Mouse (Mus musculus) embryonic facial prominence, embryonic 12.5 days (tissue): ENCODE results near the gene Ntn4. TPM values are rescaled to one million over a fixed set of nuclear protein-coding genes. Genes with fewer than 3 reads are reported as not detected.

Source experiments
- ATAC-seq: fragments of 200-750 bp; cut with Nextera tagmentation; 2 replicates; pipeline ENCODE4 v1.8.0; 2017; ENCODE audit not compliant: insufficient number of reproducible peaks, insufficient read depth, low FRiP score, low TSS enrichment
- H3K27ac ChIP-seq: fragments of 300-500 bp; sonication (generic); 2 replicates; pipeline ENCODE4 v1.5.1; 2016; ENCODE audit warnings: mild to moderate bottlenecking
- H3K27me3 ChIP-seq: fragments of 300-500 bp; sonication (generic); 2 replicates; pipeline ENCODE4 v1.6.1; 2016; ENCODE audit warnings: mild to moderate bottlenecking, moderate library complexity
- H3K36me3 ChIP-seq: fragments of 300-500 bp; sonication (generic); 2 replicates; pipeline ENCODE4 v1.6.1; 2016; ENCODE audit warnings: mild to moderate bottlenecking
- H3K4me1 ChIP-seq: fragments of 300-500 bp; sonication (generic); 2 replicates; pipeline ENCODE4 v1.6.1; 2016
- H3K4me2 ChIP-seq: fragments of 300-500 bp; sonication (generic); replicated peaks from 2 replicates; pipeline ENCODE4 v1.6.1; 2016; ENCODE audit warnings: mild to moderate bottlenecking, moderate library complexity
- H3K4me3 ChIP-seq: fragments of 300-500 bp; sonication (generic); 2 replicates; pipeline ENCODE4 v1.5.1; 2016; ENCODE audit warnings: mild to moderate bottlenecking
- H3K9ac ChIP-seq: fragments of 300-500 bp; sonication (generic); 2 replicates; pipeline ENCODE4 v1.6.1; 2016; ENCODE audit warnings: mild to moderate bottlenecking, moderate library complexity
- H3K9me3 ChIP-seq: fragments of 300-500 bp; sonication (generic); 2 replicates; pipeline ENCODE4 v1.6.1; 2016; ENCODE audit warnings: mild to moderate bottlenecking, moderate library complexity
- WGBS: fragments of 180-500 bp; shearing (Covaris S2); methylation state at CpG from one replicate; pipeline ENCODE4 v1.1.7; 2016; 5-methylcytosine and 5-hydroxymethylcytosine counted together
- polyA plus RNA-seq: library from polyadenylated mRNA; unstranded; fragments of >200 nt; fragmentation: Nextera tagmentation; extraction: Ambion mirVana; gene quantifications from 2 replicates; pipeline ENCODE4 v1.2.1, GENCODE M21; 2016

The Ntn4 gene
- polyA plus RNA-seq, 1 experiment from 2014 or later: 1.5 TPM

DNA sequence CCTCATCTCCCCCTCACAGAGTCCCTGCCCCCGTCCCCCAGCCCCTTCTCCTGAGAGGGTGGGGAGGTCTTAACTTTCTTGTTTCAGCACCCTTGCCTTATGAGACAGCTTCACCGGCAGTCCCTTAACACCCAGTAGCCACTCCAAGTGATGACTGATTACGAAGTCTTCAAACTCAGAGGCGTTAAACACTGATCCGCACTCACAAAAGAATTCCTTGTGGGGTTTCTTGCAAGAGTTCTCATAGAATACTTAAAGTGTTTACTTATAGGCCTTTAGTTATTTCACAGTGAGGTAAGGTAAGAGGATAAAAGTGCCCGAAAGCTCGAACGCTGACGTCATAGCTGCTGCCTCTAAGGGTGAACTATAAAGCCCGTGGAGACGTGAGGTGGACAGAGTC lies 50.9 kb downstream of the Ntn4 start:
- 65% methylated on average over 11 of the region's 11 CpGs for whole genome bisulfite sequencing
- H3K27ac ChIP-seq: no peak overlapping the region
- no peak for ATAC-seq

DNA sequence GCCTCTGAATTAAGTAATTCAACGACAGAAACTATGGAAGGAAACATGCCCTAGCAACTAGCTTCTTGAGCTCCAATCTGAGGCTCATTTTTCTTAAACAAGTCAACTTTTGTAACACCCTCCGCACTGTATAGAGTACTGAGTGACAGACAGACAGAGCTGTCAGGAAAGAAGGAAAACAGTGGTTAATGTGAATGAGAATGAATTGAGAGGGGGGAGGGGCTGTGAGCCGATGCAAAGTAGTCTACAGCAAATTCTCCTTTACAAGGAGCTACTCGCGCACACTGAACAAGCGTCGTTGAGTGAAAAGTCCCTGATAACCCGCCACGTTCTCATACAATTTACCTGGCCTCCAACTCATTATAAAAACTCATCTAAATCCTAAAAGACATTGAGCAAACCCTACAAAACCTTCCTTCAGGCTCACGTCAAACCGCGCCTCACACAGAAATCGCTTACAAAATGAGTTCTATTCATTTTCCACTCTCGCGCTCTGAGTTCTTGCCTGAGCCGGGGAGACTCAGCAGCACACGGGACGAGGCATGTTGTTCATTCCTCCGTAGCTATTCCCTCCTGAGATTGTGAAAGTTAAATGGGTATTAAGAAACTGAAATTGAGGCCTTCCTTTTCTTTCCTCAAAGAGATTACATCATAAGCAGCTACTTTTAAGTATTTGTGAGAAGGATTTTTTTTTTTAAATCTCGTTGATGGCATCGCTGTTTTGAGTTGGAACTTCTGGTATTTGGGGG lies 54.7 kb downstream of the Ntn4 start:
- 55% methylated on average over 21 of the region's 21 CpGs for WGBS
- no peaks in the 10 kb centered on the region for H3K36me3 ChIP-seq
- H3K27ac ChIP-seq: no peak overlapping the region
- H3K4me2 ChIP-seq: peak overlapping the region; percentile 10; the same call in 1 of the 2 replicates
- no peak overlapping the region for H3K9ac ChIP-seq
- H3K27me3 ChIP-seq: no peaks in the 10 kb centered on the region
- no peak for ATAC-seq
- no peak overlapping the region for H3K4me3 ChIP-seq
- no peaks in the 10 kb centered on the region for H3K9me3 ChIP-seq
- no peaks in the 10 kb centered on the region for H3K4me1 ChIP-seq

More for the DNA sequence above, 50.9 kb downstream of the Ntn4 start:
- Histone ChIP-seq H3K9me3 (no peaks in the 10 kb centered on the region), H3K27me3 (no peaks in the 10 kb centered on the region), H3K4me1 (no peaks in the 10 kb centered on the region), H3K4me2 (no peak overlapping the region), H3K36me3 (no peaks in the 10 kb centered on the region), H3K4me3 (no peak overlapping the region), H3K9ac (no peak overlapping the region)

DNA sequence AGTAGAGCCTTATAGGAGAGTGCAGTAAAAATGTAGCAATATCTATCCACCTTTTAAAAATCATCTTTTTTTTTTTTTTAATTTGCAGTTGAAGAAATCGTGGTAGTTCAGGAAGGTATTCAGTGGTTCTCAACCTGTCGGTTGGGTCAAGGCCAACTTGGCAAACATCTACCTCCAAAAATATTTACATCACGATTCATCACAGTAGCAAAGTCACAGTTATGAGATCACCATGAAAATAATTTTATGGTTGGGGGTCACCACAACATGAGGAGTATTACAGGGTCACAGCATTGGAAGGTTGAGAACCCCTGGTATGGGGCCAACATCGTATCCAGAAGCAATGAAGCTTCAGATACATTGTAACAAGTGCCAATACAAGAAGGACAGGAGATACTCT lies 55.5 kb downstream of the Ntn4 start:
- H3K4me2 ChIP-seq: no peak overlapping the region
- no peaks in the 10 kb centered on the region for H3K9me3 ChIP-seq
- 94% methylated on average over 4 of the region's 4 CpGs for WGBS
- no peak overlapping the region for H3K27ac ChIP-seq
- no peaks in the 10 kb centered on the region for H3K27me3 ChIP-seq
- no peak overlapping the region for H3K9ac ChIP-seq
- no peaks in the 10 kb centered on the region for H3K36me3 ChIP-seq
- H3K4me1 ChIP-seq: no peaks in the 10 kb centered on the region
- H3K4me3 ChIP-seq: no peak overlapping the region
- ATAC-seq: no peak

DNA sequence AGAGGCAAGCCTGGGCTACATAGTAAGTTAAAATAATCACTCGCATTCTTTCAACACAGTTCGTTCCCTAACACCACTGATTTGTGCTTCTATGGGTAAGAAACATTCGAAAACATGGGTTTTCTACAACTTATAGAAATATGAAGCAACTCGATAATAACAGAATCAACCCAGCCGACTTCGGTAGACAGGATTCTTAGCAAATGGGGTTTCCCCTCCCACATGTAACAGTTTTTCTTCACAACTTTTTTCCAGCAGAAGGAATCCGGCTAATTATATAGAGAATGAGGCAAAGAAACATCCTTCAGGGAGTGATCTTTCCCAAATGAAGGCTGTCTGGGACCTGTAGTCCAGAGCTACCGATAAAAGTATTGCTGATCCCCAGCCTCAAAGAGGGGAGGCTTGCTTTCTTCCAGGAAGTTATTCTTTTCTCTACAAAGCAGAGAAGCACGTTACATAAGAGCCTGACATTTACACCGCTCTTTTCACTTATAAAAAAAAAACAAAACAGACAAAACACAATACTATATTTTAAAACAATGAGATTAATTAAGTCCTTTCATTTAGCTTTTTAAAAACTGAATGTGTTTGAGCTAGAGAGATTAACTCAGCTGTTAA lies 57.5 kb downstream of the Ntn4 start:
- H3K4me3 ChIP-seq: no peak overlapping the region
- no peaks in the 10 kb centered on the region for H3K9me3 ChIP-seq
- no peaks in the 10 kb centered on the region for H3K27me3 ChIP-seq
- H3K27ac ChIP-seq: no peak overlapping the region
- H3K36me3 ChIP-seq: no peaks in the 10 kb centered on the region
- H3K4me1 ChIP-seq: no peaks in the 10 kb centered on the region
- no peak overlapping the region for H3K9ac ChIP-seq
- no peak overlapping the region for H3K4me2 ChIP-seq
- WGBS: 88% methylated on average over 10 of the region's 10 CpGs
- ATAC-seq: no peak

DNA sequence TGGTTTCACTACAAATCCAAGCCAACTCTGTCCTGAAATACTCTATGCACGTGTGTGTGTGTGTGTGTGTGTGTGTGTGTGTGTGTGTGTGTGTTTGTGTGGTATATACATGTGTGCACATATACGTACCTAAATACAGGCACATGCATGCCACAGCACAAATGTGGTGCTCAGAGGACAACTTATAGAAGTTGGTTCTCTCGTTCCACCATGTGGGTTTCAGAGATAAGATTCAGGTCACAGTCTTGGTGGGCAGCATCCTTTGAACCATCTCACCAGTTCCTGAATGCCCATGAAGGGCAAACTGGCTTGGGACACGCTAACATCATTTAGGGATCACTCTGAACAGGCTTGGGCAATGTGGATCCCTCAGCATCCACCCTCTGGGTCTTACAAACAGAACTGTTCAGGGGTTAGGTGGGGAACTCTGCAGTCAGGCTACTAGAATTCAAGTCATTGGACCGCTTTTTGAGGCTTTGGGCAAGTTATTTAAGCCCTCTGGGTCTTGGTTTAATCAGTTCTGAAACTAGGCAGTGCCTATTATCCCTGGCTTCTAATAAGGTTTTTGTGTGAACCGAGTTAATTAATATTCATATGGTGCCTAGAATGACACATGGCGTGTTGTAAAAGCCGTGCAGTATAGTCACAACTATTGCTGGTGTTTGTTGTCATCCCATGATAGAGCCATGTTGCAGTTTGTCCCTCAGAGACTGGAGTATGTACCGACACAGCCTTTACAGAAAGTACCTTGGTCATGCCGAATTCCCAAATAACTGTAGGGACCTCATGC lies 59.4 kb downstream of the Ntn4 start:
- 89% methylated on average over 10 of the region's 10 CpGs for WGBS

DNA sequence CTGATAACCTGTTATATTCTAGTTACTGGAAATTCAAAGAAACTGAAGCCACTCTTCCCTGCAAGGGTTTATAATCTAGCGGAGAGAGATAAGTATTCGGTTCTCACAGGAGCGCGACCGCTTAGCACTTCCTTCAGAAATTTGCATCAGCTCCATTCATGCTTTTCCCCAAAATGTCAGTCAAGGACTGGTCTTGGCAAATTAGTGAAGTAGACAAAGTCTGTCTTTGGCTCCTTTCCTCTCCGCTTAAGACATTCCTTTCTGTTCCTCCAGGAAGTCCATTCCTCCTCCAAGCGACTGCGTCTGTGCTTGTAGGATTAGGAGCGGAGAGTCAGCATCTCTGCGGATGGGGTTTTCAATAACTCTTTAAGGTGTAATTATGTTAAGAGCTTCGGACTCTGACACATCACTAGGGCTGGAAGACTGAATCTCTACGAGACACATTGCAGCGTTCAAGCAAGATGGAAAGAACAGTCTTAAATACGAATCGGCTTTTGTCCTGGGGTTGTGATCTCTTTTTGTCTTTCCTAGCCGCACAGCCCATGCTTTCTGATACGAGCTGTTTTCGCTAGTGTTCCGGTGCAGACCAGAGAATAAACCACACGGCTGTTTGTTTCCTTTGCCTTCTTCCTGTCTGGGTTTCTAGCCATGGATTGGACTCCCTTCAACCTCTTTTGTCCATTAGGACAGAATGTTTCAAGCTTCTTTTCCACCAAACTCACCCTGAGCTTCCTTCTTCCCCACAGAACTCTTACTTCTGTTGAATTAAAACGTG lies 60.3 kb downstream of the Ntn4 start:
- Histone ChIP-seq H3K9me3 (no peaks in the 10 kb centered on the region), H3K4me1 (no peaks in the 10 kb centered on the region), H3K36me3 (no peaks in the 10 kb centered on the region), H3K9ac (no peak overlapping the region), H3K4me3 (no peak overlapping the region), H3K4me2 (no peak overlapping the region), H3K27me3 (no peaks in the 10 kb centered on the region), H3K27ac (no peak overlapping the region)
- no peak for ATAC-seq
- 79% methylated on average over 21 of the region's 21 CpGs for WGBS

More for the DNA sequence above, 59.4 kb downstream of the Ntn4 start:
- ATAC-seq: no peak
- no peak overlapping the region for H3K4me3 ChIP-seq
- no peak overlapping the region for H3K27ac ChIP-seq
- no peaks in the 10 kb centered on the region for H3K9me3 ChIP-seq
- no peaks in the 10 kb centered on the region for H3K36me3 ChIP-seq
- no peaks in the 10 kb centered on the region for H3K4me1 ChIP-seq
- no peak overlapping the region for H3K9ac ChIP-seq
- H3K27me3 ChIP-seq: no peaks in the 10 kb centered on the region
- H3K4me2 ChIP-seq: no peak overlapping the region

DNA sequence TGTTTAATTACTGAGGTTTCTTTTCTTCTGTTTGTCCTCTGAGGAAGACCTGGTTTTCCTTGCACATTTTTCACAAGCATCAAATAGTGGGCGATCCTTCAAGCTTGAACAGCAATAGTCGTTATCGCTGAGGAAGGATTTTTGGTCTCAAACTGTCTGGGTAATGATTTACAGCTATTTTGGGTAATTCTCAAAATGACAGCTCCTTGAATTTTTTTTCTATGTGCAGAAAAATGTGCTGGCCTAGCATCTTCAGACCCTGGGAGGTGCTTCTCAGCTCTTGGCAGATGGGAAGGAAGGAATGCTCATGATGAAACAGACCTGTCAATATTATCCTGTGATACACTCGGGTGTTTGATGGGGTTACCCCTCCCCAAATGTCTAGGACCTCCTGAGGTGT lies 63.5 kb downstream of the Ntn4 start:
- Histone ChIP-seq H3K9ac (no peak overlapping the region), H3K4me3 (no peak overlapping the region), H3K4me1 (no peaks in the 10 kb centered on the region), H3K4me2 (no peak overlapping the region), H3K27ac (no peak overlapping the region), H3K36me3 (no peaks in the 10 kb centered on the region), H3K9me3 (no peaks in the 10 kb centered on the region), H3K27me3 (no peaks in the 10 kb centered on the region)
- WGBS: 86% methylated on average over 4 of the region's 4 CpGs
- ATAC-seq: no peak

DNA sequence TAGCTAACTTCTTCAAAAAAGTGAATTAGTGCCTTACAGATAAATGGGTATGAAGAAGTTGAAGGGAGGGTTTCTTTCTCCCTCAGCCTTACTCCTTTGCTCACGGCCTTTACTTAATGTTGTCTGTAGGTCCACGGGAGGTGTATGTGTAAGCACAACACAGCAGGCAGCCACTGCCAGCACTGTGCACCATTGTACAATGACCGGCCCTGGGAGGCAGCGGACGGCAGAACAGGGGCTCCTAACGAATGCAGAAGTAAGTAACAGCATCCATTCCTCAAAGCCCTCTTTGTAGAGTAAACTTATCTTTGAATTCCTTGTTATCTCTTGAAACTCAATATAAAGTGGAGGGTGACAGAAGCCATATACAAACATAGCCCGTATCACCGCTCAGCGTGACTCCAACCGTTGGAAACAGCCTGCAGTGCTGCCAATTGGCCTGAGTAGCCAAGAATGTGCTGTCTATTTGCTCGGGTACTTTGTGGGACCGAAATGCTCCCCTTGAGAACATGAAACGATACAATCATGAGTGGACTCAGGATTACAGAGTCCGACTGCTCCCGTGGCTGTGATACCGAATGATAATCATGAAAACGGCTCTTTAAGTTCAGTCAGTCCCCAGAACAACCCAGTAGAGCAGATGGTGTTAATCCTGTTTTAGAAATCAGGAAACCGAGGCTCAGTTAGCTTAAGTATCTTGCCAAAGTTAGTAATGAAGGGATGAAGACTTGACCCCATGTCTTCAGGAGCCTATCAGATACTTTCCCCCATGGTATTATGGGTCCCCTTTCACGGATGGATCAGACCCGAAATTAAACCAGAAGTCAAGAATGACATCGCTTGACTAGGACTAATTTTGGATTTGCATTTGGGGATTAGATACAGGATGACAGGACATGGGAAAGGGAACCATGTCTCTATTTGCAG lies 66.9 kb downstream of the Ntn4 start:
- no peak for ATAC-seq
- H3K4me3 ChIP-seq: no peak overlapping the region
- no peak overlapping the region for H3K9ac ChIP-seq
- 63% methylated on average over 21 of the region's 21 CpGs for WGBS
- H3K9me3 ChIP-seq: no peaks in the 10 kb centered on the region
- H3K27me3 ChIP-seq: no peaks in the 10 kb centered on the region
- H3K4me2 ChIP-seq: no peak overlapping the region
- H3K4me1 ChIP-seq: no peaks in the 10 kb centered on the region
- no peaks in the 10 kb centered on the region for H3K36me3 ChIP-seq
- H3K27ac ChIP-seq: no peak overlapping the region

DNA sequence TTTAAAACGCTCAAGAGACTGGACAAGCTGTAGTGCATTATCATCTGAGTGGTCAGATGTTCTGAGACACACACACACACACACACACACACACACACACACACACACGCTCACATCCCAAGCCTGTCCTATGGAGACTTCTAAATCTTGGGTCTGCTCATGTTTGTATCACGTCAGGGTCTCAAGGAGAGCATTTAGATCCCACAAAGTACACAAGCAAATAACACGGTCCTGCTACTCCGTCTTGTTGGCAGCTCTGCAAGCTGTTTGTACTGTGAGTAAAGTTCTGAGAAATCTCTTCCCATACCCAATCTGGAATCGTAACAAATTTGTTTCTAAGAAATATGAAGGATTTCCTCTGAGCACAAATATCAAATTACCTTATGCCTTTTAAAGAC lies 67.6 kb downstream of the Ntn4 start:
- Histone ChIP-seq H3K9me3 (no peaks in the 10 kb centered on the region), H3K9ac (no peak overlapping the region), H3K27me3 (no peaks in the 10 kb centered on the region), H3K4me2 (no peak overlapping the region), H3K36me3 (no peaks in the 10 kb centered on the region), H3K4me3 (no peak overlapping the region), H3K27ac (no peak overlapping the region), H3K4me1 (no peaks in the 10 kb centered on the region)
- 74% methylated on average over 6 of the region's 6 CpGs for WGBS
- no peak for ATAC-seq

DNA sequence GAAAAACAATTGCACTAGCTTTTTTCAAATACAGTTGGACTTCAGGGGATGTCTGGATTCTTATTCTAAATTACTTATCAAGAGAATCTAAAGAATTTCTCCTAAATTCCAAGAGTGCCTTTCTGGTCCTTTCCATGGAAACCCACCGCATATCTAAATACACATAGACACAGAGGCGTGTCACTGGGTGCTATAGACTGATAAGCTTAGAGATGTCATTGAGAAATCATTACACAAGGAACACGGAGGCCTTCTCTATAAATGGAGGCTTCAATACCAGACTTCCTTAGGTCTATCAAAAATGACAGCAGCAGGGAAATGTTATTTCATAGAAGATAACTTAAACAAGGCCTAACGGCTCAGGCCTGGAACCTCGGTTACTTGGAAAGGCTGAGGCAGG lies 68.0 kb downstream of the Ntn4 start:
- no peak overlapping the region for H3K27ac ChIP-seq
- H3K9me3 ChIP-seq: no peaks in the 10 kb centered on the region
- no peak overlapping the region for H3K9ac ChIP-seq
- no peak for ATAC-seq
- no peaks in the 10 kb centered on the region for H3K27me3 ChIP-seq
- WGBS: 85% methylated on average over 5 of the region's 5 CpGs
- no peaks in the 10 kb centered on the region for H3K4me1 ChIP-seq
- no peaks in the 10 kb centered on the region for H3K36me3 ChIP-seq
- H3K4me2 ChIP-seq: no peak overlapping the region
- no peak overlapping the region for H3K4me3 ChIP-seq

DNA sequence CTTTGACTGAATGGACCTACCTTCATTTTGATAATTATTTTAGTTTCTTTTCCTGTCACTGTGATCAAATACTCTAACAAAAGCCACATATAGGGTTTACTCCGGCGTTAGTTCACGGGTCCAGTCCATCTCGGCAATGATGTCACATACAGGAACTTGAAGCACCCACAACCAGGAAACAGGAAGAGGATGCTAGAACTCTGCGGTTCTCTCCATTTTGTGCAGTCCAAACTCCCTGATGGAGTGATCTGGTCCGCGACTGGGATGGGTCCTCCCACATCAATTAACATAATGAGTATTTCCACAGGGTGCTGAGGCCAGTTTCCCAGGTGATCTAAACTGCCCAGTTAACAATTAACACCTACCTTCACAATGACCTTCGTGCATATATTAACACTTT lies 69.1 kb downstream of the Ntn4 start:
- Histone ChIP-seq H3K27ac (no peak overlapping the region), H3K4me1 (no peaks in the 10 kb centered on the region)
- 88% methylated on average over 8 of the region's 8 CpGs for WGBS

More for the DNA sequence above, 69.1 kb downstream of the Ntn4 start:
- H3K36me3 ChIP-seq: no peaks in the 10 kb centered on the region
- no peak for ATAC-seq
- H3K4me3 ChIP-seq: no peak overlapping the region
- H3K9ac ChIP-seq: no peak overlapping the region
- H3K4me2 ChIP-seq: no peak overlapping the region
- H3K27me3 ChIP-seq: no peaks in the 10 kb centered on the region
- H3K9me3 ChIP-seq: no peaks in the 10 kb centered on the region
